Mouse (Mus musculus) spleen, postnatal 14 days (tissue): ENCODE results near the gene Olfr1022.

Source experiments
- DNase-seq, 2 experiments: peaks; one replicate each; pipeline ENCODE4 v3.0.0; 2021 to 2022; ENCODE audit warnings: low spot score in 2 of 2

Olfr1022 gene

GRCm38 (mm10) chr2:85868294-85868693 is at the start of gene Olfr1022:
Gene Olfr1022, plus strand, starts transcription at chr2:85868594.
- DNase-seq: no peak

GRCm38 (mm10) chr2:85845383-85845782 is 23.0 kb upstream of the Olfr1022 start, which contains the start of gene Olfr1019:
Gene Olfr1019, minus strand, starts transcription at chr2:85845483.
- no peak for DNase-seq

GRCm38 (mm10) chr2:85846730-85847129 is 21.7 kb upstream of the Olfr1022 start, which contains the start of gene Olfr1020:
Gene Olfr1020, plus strand, starts transcription at chr2:85847030.
- DNase-seq: no peak

GRCm38 (mm10) chr2:85885340-85885739 is 16.9 kb downstream of the Olfr1022 start, which contains the start of gene Olfr1023:
Gene Olfr1023, plus strand, starts transcription at chr2:85885640.
- no peak for DNase-seq

DNA sequence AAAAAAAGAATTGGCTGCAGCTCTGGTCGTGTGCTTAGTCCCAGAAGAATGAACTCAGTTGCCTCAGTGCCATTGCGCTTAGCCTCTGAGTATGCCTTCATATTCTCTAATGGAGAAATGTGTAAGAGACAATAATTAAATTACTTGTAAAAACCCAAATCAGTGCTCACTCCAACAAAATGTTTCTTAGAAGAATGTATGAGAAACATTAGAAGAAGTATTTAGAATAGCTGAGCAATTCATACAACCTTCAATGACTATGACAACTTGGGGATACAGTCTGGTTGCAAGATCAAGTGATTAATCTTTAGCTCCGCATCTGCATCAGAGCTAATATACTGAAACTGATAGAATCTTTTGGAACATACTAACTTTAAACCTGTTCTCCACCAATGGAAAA is 36.6 kb downstream of the Olfr1022 start, which contains the start of gene Olfr1024:
TSS of gene Olfr1024 (minus strand) at position 101 of the 400 bp plus-strand sequence.
- no peak for DNase-seq

DNA sequence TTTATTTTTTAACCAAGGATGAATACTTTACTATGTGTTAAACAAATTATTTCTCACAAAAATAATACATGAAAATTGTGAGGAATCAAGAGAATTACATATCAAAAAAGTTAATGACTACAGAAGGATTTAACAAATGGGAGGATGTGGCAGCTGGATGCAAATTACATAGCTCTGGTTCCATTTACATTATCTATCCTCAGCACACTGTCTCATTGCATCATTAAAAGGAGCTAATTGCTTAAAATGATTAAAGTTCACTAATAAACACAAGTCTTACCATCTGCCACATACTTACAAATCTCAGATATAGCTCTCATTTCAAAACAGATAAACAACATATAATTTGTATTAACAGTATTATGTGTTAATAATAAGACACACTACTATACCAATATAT is 44.8 kb downstream of the Olfr1022 start:
- no peak for DNase-seq

DNA sequence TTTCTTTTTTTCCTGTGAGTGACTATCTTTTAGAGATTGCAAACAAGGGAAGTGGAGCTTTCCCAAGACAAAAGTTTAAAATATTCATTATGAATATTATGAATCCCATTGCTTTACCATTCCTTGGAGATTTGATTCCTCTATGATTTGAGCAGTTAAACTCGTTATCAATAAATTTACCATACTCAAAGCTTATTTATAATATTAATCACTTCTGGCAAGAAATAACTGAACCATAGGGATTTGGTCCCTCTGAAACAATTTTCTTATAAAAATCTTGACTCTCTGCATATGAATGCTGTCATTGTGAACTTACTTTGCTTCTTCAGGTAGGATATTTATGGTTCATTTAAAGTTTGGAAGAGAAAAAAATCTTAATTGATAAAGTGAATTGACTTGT is 46.5 kb downstream of the Olfr1022 start, which contains the start of gene Olfr1025-ps1:
TSS of gene Olfr1025-ps1 (plus strand) at position 301 of the 400 bp plus-strand sequence.
- DNase-seq: no peak
